Mouse (Mus musculus) myocyte (in vitro differentiated cells): ENCODE measurements around the gene Prmt7.

ENCODE experiments used
- MAX ChIP-seq: IDR thresholded peaks from one replicate; pipeline ENCODE4 v1.6.1; 2011; ENCODE audit warnings: low read depth, mild to moderate bottlenecking, control low read depth
- MYOD1 ChIP-seq, 3 experiments: IDR thresholded peaks; one replicate each; pipeline ENCODE4 v1.6.1; 2011; ENCODE audit warnings: control low read depth in 2 of 3, low read depth in 2 of 3, mild to moderate bottlenecking in 2 of 3, moderate library complexity in 1 of 3; ENCODE audit not compliant: insufficient read length in 2 of 3, control insufficient read depth in 1 of 3
- POLR2A ChIP-seq: IDR thresholded peaks from one replicate; pipeline ENCODE4 v1.6.1; 2011; ENCODE audit warnings: low read depth, mild to moderate bottlenecking, control low read depth, moderate library complexity; ENCODE audit not compliant: insufficient read length
- POLR2AphosphoS2 ChIP-seq: IDR thresholded peaks from one replicate; pipeline ENCODE4 v1.6.1; 2011; ENCODE audit warnings: low read depth, control low read depth; ENCODE audit not compliant: insufficient read length
- SRF ChIP-seq: IDR thresholded peaks from one replicate; pipeline ENCODE4 v1.6.1; 2011; ENCODE audit warnings: low read depth; ENCODE audit not compliant: control insufficient read depth, insufficient read length

GRCm38 (mm10) chr8:106213959-106214358, 3.2 kb downstream of the Prmt7 start:
- TF ChIP-seq MYOD1 (IDR thresholded peaks at IDR 0.05; ENCODE audit: control insufficient read depth in 1 of 3, insufficient read length in 2 of 3, low read depth in 2 of 3) (no peak), SRF (no peak), POLR2AphosphoS2 (no peak), POLR2A (no peak), MAX (no peak)
